Mouse (Mus musculus): ENCODE data around the gene Cpa2. TPM values are rescaled to one million over a fixed set of nuclear protein-coding genes. Genes with fewer than 3 reads are reported as not detected.

Cpa2 gene
- 0.63 and 1.3 TPM in 2 replicates for polyA plus RNA-seq (2012; rRNA removed)

- DNase-seq (ENCODE audit: low read depth) = no peak
These were observed at the start of gene Cpa2 for GRCm38 (mm10) chr6:30541009-30541799. Cpa2 (plus strand) TSS chr6:30541582.

- DNase-seq (ENCODE audit: low read depth) = no peak
These were observed 42.3 kb upstream of the Cpa2 start for GRCm38 (mm10) chr6:30499049-30499448.

DNA sequence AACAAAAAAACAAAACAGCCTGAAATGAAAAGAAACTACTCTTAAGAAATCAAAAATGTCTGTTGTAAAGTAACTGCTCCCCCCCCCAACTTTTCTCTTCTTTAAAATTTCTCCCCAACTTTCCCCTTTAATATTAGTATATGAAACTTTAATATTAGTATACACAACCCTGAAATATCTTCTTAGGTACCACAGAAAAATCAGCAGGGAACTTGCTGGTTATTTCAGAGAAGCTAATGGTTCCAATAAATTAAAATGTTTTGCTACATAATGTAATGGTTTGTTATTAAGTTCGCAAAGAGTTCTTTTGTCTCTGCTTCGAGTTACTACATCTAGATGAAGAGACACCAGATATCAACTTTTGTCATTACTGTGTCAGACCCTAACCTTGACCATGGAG, 32.6 kb upstream of the Cpa2 start:
- DNase-seq (ENCODE audit: low read depth) = no peak

DNA sequence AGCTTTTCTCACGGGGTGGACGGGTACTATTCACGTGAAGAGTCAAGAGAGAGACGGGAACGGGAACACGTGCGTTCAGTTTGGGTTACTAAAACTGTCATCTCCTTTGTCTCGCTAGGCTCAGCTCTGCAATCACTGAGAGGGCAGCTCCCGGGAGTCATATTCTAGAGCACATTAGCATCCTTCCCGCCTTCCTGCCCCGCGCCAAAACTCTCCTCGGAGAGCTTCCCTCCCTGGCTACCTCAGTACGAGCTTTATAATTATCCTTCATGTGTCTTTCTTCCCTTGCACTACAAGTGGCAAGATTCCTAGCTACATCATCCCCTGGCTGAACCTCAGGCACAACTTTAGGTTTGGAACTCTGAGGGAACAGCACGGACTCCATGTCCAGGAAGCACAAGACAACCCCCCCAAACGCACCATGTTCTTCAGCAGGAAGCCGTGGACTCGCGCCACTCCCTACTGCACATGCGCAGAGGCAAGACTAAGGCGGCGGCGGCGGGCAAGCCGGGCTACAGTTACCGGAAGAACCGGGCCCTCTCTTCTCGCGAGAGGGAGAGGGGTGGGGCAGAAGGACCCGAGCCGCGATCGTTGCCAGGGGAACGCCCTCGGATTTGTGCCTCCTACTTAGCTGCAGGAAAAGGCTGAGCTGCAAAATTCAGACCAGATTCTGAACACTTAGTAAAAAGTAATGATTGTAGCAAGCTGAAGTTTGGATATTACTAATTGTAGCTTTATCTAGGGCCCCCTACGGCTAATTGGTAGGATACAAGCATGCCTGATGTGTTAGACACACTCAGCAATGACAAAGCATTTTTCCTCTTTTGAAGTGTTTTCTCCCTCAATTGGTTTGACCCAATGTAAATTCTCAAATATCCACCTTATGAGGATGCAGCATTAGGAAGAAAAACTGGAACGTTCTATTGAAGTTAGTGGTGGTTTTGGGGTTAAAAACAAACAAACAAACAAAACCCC, 31.8 kb upstream of the Cpa2 start, which contains the start of the genes Tmem209 and Ssmem1:
Gene Tmem209 (minus strand): TSS at position 519 of the 975 bp plus-strand sequence.
Gene Ssmem1 (plus strand): TSS at position 585 of the 975 bp plus-strand sequence.
- peak; percentile 75 for DNase-seq (ENCODE audit: low read depth)

- DNase-seq (ENCODE audit: low read depth) = no peak
These were observed 31.1 kb upstream of the Cpa2 start for GRCm38 (mm10) chr6:30510291-30510690.

- no peak for DNase-seq (ENCODE audit: low read depth)
These were observed 27.1 kb upstream of the Cpa2 start for GRCm38 (mm10) chr6:30514242-30514641.

- no peak for DNase-seq (ENCODE audit: low read depth)
These were observed 21.0 kb upstream of the Cpa2 start for GRCm38 (mm10) chr6:30520400-30520799.

GRCm38 (mm10) chr6:30525456-30526332, 15.7 kb upstream of the Cpa2 start:
- no peak for DNase-seq (ENCODE audit: low read depth)

- no peak for DNase-seq (ENCODE audit: low read depth)
These were observed 14.5 kb upstream of the Cpa2 start for GRCm38 (mm10) chr6:30526586-30527515.

- no peak for DNase-seq (ENCODE audit: low read depth)
These were observed 12.6 kb upstream of the Cpa2 start for GRCm38 (mm10) chr6:30528800-30529199.

- DNase-seq (ENCODE audit: low read depth) = no peak
These were observed 6.0 kb upstream of the Cpa2 start for GRCm38 (mm10) chr6:30535340-30535739.

DNA sequence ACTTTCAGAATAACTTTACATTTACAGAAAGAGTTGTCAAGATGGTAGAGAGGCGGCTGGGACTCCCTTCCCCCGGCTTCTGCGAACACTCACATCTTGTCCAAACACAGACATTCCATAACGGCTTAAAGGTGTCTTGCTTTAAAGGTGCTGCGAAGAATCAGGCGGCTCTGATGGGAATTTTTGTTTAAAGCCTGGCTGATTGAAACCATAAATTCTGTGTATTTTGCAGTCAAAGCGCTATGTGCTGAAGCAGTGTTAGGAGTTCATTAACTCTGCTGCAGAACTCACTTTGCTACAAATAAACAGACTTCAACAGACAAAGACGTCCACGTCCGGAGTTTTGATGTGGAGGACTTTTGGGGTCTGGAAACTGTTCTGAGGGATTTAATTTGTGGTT, 3.1 kb upstream of the Cpa2 start:
- DNase-seq (ENCODE audit: low read depth) = no peak

- DNase-seq (ENCODE audit: low read depth) = no peak
These were observed 2.6 kb upstream of the Cpa2 start for GRCm38 (mm10) chr6:30538800-30539199.

DNA sequence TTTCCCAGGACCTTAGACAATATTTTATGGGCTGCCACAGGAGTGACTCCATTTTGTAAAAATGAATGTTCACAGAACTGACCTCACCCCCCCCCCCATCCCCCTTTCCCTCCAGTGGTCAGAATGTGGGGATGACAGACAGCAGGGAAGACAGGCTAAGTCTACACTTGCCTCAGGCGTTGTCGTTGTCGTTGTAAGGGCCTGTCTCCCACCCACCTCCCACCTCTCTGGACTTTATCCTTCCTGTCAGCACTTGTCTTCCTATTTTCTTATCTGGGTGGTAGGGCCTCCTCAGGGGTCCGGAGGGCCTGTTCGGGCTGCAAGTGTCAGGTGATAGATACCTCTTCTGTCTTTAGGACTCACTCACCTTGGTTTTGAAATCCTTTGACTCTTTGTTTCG, 895 bp downstream of the Cpa2 start:
- DNase-seq (ENCODE audit: low read depth) = no peak

- no peak for DNase-seq (ENCODE audit: low read depth)
These were observed 1.7 kb downstream of the Cpa2 start for GRCm38 (mm10) chr6:30543077-30543476.

DNA sequence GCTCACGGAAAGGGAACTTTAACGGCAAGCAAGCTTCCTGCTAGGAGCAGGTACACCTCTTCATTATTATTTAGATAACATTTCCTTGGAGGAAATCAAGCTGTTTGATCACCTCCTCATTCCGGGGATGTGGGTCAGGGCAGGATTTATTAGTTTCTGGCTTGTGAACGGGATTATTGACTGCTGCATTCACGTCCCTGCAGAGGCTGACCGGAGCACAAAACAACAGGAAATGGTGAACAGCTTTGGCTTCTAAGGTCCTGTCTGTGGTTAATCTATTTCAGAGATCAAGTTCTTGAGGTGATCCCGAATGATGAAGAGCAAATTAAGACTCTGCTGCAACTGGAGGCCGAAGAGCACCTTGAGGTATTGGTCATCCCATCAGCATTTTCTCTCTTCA, 2.5 kb downstream of the Cpa2 start:
- no peak for DNase-seq (ENCODE audit: low read depth)

DNA sequence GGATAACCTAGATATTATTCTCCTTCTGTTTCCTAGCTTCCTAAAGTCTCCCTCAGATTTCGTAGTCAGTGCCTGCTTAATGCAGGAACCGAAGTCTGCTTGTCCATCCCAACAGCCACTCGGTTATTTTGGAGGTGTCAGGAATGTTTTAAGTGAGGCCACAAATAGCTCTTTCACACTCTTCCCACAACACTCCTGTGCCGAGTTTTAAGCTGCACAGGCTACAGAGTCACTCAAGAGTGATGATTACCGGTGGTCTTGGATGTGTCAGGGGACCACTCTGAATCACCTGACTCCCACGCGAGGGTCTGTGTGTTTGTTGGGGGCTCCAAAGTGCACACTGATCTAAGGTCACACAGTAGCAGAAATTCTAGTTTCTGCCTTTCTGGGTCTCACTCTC, 4.3 kb downstream of the Cpa2 start:
- no peak for DNase-seq (ENCODE audit: low read depth)

DNA sequence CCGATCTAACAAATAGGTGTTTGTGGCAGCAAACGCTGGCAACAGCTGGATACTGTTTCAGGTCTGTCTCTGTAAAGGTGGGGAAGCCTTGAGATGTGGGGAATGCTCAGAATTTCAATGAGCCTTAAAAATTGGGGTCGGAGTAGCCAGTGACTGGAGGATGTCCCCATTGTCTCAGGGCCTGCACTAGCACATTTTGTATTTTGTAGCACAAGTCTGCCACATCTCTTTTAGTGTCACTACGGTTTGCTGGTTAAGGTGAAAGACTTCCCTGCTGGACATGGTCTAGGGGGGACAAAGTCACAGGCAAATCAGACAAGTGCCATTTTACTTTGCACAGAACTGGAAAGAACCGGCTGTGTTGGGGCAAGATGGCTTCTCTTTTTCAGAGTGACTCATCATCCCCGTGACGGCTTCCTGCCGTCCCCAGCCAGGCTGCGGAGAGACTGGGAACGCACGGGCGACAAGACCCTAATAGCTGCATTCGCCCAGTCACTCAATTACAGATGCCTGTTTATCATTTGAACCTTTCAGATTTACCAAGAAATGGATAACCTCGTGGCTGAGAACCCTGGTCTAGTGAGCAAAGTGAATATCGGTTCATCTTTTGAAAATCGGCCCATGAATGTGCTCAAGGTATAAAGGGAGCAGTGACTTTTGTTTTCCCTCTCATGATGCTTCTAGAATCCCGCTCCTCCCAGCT, 5.3 kb downstream of the Cpa2 start:
- DNase-seq (ENCODE audit: low read depth) = no peak

- DNase-seq (ENCODE audit: low read depth) = no peak
These were observed 5.9 kb downstream of the Cpa2 start for GRCm38 (mm10) chr6:30547274-30547645.

Measured in gonadal fat pad, adult 2 months (tissue).